Mouse (Mus musculus) forebrain, embryonic 11.5 days (tissue): ENCODE measurements around the gene Cbl. TPM values are rescaled to one million over a fixed set of nuclear protein-coding genes. Genes with fewer than 3 reads are reported as not detected.

Experiments
- ATAC-seq: fragments of 200-750 bp; cut with Nextera tagmentation; replicated peaks from 2 replicates; pipeline ENCODE4 v1.8.0; 2017; ENCODE audit warnings: moderate TSS enrichment; ENCODE audit not compliant: low FRiP score
- DNase-seq: peaks from one replicate; pipeline ENCODE4 v3.0.0-alpha.2; 2017; ENCODE audit warnings: low spot score
- H3K27ac ChIP-seq: fragments of 300-500 bp; sonication (generic); 2 replicates; pipeline ENCODE4 v1.5.1; 2014; ENCODE audit warnings: low read depth, low read length
- H3K27me3 ChIP-seq: fragments of 300-500 bp; sonication (generic); 2 replicates; pipeline ENCODE4 v1.6.1; 2014; ENCODE audit warnings: mild to moderate bottlenecking, low read length, mixed read lengths; ENCODE audit not compliant: control insufficient read depth, insufficient read depth
- H3K36me3 ChIP-seq: fragments of 300-500 bp; sonication (generic); 2 replicates; pipeline ENCODE4 v1.6.1; 2014; ENCODE audit warnings: mild to moderate bottlenecking, low read length, moderate library complexity, mixed read lengths; ENCODE audit not compliant: control insufficient read depth, insufficient read depth
- H3K4me1 ChIP-seq: fragments of 300-500 bp; sonication (generic); replicated peaks from 2 replicates; pipeline ENCODE4 v1.6.1; 2014; ENCODE audit warnings: low read length, mixed read lengths; ENCODE audit not compliant: control insufficient read depth, insufficient read depth
- H3K4me2 ChIP-seq: fragments of 300-500 bp; sonication (generic); 2 replicates; pipeline ENCODE4 v1.6.1; 2014; ENCODE audit warnings: low read depth, mild to moderate bottlenecking, low read length, moderate library complexity, mixed read lengths; ENCODE audit not compliant: severe bottlenecking
- H3K4me3 ChIP-seq: fragments of 300-500 bp; sonication (generic); 2 replicates; pipeline ENCODE4 v1.5.1; 2014; ENCODE audit warnings: low read depth, low read length
- H3K9ac ChIP-seq: fragments of 300-500 bp; sonication (generic); 2 replicates; pipeline ENCODE4 v1.6.1; 2014; ENCODE audit warnings: low read length
- H3K9me3 ChIP-seq: fragments of 300-500 bp; sonication (generic); 2 replicates; pipeline ENCODE4 v1.6.1; 2016; ENCODE audit warnings: low read length, mixed read lengths; ENCODE audit not compliant: control insufficient read depth
- WGBS: fragments of 180-500 bp; shearing (Covaris S2); extraction: QIAGEN DNeasy Blood & Tissue Kit; methylation state at CpG from one replicate; pipeline ENCODE4 v1.1.7; 2014; 5-methylcytosine and 5-hydroxymethylcytosine counted together
- polyA plus RNA-seq: library from polyadenylated mRNA; unstranded; fragments of >200 nt; fragmentation: Nextera tagmentation; extraction: Ambion mirVana; gene quantifications from 2 replicates; pipeline ENCODE4 v1.2.1, GENCODE M21; 2014

The Cbl gene
- polyA plus RNA-seq, 1 experiment from 2014 or later = 25.9 TPM

DNA sequence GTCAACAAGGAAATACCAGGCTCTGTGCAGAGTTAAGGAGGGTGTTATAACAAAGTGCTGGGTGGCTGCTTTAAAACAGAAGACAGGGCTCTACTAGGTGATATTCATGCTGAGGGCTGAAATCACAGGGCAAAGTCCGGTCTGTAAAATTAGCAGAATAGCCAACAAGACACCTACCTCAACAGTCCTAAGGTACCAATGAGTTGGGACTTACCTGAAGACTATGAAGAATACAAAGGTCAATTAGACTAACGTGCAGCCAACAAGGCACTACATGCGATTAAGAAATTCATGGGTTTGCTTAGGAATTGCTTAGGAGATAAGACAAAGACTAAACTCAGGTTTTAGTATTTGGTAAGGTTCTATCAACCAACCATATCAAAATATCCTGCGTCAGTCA lies 24.4 kb downstream of the Cbl start:
- WGBS = 98% methylated on average over 4 of the region's 4 CpGs
- peaks cover 3% of the 10 kb centered on the region; the same call in 1 of the 2 replicates for H3K9me3 ChIP-seq
- H3K4me1 ChIP-seq = no peaks in the 10 kb centered on the region
- H3K27me3 ChIP-seq = no peaks in the 10 kb centered on the region
- peaks cover 4% of the 10 kb centered on the region; the same call in 1 of the 2 replicates for H3K36me3 ChIP-seq
- H3K9ac ChIP-seq = no peak overlapping the region
- DNase-seq (no peak), ATAC-seq (no peak)
- H3K27ac ChIP-seq = no peak overlapping the region
- no peak overlapping the region for H3K4me2 ChIP-seq
- H3K4me3 ChIP-seq = no peak overlapping the region

DNA sequence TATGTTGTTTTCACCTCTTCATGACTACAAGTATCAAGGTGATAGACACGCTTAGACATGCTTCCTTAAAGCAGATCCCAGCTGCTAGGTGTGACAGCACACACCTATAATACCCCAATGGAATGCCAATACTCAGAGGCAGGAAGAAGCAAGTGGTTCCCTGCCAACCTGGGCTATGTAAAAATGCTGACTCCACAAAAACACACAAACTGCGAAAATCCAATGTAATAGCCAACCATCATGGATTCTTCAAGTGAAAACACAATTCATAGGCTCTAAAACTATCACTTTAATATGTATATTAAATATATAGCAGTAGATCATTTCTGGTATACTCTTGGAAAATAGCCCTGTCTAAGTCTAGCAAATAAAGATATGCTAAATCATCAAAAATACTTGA lies 26.0 kb downstream of the Cbl start:
- no peak overlapping the region for H3K4me3 ChIP-seq
- H3K4me2 ChIP-seq = no peak overlapping the region
- WGBS = 90% methylated on average over 2 of the region's 2 CpGs
- no peak for DNase-seq
- no peak overlapping the region for H3K27ac ChIP-seq
- H3K27me3 ChIP-seq = no peaks in the 10 kb centered on the region
- H3K4me1 ChIP-seq = no peaks in the 10 kb centered on the region
- no peak overlapping the region for H3K9ac ChIP-seq
- peaks cover 4% of the 10 kb centered on the region; the same call in 1 of the 2 replicates for H3K36me3 ChIP-seq
- no peak for ATAC-seq
- H3K9me3 ChIP-seq = peaks cover 3% of the 10 kb centered on the region; the same call in 1 of the 2 replicates

DNA sequence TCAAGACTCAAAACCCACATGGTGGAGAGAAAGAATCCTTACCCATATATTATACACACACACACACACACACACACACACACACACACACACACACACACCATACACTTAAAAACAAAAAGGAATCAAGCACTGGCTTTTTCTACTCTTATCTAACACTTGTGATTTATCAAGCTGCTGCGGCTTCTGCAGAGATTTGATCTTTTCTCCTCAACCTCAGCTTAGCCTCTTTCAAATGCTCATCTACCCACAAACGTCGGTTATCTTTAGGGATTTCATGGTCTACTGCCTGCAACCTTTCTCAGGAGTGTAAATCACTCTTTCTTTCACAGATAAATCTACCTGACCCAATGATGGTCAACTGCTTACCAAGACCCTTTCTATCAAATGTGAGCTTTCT lies 33.4 kb downstream of the Cbl start:
- Histone ChIP-seq H3K27me3 (no peaks in the 10 kb centered on the region), H3K9me3 (no peaks in the 10 kb centered on the region), H3K4me3 (no peak overlapping the region), H3K36me3 (no peaks in the 10 kb centered on the region), H3K9ac (no peak overlapping the region), H3K27ac (no peak overlapping the region), H3K4me2 (no peak overlapping the region), H3K4me1 (no peaks in the 10 kb centered on the region)
- DNase-seq = no peak
- ATAC-seq = no peak
- WGBS = 88% methylated on average over 3 of the region's 3 CpGs

DNA sequence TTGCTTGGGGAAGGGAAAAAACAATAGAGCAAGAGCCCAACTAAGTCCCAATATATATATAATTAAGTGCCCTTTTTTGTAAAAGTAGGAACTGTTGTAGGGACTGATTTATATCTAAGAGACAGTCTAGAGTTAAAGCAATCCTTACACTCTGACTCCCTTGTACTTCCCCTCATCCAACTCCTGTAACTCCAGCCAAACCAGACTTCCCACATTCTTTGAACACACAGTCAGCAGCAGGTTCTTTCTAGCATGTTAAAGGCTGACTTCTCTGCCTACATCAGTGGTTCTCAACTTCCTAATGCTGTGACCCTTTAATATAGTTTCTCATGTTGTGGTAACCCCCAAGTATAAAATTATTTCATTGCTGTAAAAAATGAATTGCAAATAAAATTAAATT lies 34.3 kb downstream of the Cbl start:
- Histone ChIP-seq H3K9ac (no peak overlapping the region), H3K4me1 (no peaks in the 10 kb centered on the region), H3K27ac (no peak overlapping the region), H3K36me3 (no peaks in the 10 kb centered on the region), H3K4me2 (no peak overlapping the region), H3K4me3 (no peak overlapping the region), H3K9me3 (no peaks in the 10 kb centered on the region), H3K27me3 (no peaks in the 10 kb centered on the region)
- DNase-seq (no peak), ATAC-seq (no peak)

DNA sequence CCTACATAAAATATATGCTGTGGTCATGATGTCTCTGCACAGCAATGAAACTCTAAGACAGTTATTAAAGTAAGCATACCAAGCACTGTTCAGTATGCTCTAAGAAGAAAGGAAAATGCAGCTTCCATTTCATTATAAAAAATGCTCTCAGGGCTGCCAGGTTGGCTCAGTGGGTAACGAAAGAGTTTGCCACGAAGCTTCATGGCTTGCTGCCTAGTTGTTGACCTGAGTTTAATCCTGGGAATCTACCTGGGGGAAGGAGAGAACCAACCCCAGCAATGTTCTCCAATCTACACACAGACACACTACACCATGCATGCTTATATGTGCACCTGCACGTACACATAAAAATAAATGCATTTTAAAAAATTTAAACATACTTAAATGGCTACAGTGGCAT lies 34.7 kb downstream of the Cbl start:
- Histone ChIP-seq H3K36me3 (no peaks in the 10 kb centered on the region), H3K27me3 (no peaks in the 10 kb centered on the region), H3K4me2 (no peak overlapping the region), H3K9me3 (no peaks in the 10 kb centered on the region), H3K4me3 (no peak overlapping the region), H3K4me1 (no peaks in the 10 kb centered on the region), H3K9ac (no peak overlapping the region), H3K27ac (no peak overlapping the region)
- no peak for ATAC-seq
- no peak for DNase-seq
- WGBS = 94% methylated on average over 3 of the region's 3 CpGs

DNA sequence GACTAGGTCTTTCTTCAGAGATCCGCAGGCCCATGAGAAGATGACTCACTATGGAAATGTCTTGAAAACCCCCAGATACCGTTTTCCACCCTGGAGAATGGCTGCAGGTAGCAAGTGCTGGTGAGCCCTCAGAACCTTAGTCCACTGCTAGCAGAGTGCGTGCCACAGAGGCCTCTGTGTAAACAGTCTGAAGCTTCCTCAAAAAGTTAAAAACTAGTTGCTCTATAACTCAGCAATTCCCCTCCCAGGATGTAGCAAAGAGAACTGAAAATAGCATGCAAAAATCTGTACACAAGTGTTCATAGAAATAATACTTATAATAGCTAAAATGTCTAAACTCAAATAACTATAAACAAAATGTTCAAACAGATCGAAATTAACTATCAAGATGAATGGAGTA lies 37.5 kb downstream of the Cbl start:
- Histone ChIP-seq H3K9ac (no peak overlapping the region), H3K4me2 (no peak overlapping the region), H3K4me1 (no peaks in the 10 kb centered on the region), H3K36me3 (no peaks in the 10 kb centered on the region), H3K27ac (no peak overlapping the region), H3K9me3 (no peaks in the 10 kb centered on the region), H3K27me3 (no peaks in the 10 kb centered on the region), H3K4me3 (no peak overlapping the region)
- ATAC-seq (no peak), DNase-seq (no peak)
- 93% methylated on average over 4 of the region's 4 CpGs for WGBS

DNA sequence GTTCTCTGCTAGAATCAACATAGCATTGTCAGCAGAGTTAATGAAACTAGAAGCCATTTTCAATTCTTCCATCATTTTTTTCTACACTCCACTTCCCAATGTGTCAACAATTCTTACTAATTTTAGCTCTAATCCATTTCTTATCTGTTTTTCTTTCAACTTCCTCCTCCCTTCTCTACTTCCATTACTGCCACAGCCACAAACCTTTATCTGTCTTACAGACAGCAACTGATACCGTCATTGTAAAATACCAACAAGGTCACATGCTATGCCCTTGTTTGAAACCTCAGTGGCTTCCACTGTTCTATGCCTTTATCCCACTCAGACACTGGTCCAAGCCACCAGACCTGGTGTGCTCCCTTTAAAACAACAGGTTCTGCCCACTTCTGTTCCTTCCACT lies 39.8 kb downstream of the Cbl start:
- Histone ChIP-seq H3K4me1 (no peaks in the 10 kb centered on the region), H3K27ac (no peak overlapping the region), H3K27me3 (no peaks in the 10 kb centered on the region), H3K36me3 (no peaks in the 10 kb centered on the region), H3K9ac (no peak overlapping the region), H3K4me3 (no peak overlapping the region), H3K9me3 (no peaks in the 10 kb centered on the region), H3K4me2 (no peak overlapping the region)
- ATAC-seq (no peak), DNase-seq (no peak)
- WGBS = 95% methylated on average over 1 of the region's 1 CpGs

DNA sequence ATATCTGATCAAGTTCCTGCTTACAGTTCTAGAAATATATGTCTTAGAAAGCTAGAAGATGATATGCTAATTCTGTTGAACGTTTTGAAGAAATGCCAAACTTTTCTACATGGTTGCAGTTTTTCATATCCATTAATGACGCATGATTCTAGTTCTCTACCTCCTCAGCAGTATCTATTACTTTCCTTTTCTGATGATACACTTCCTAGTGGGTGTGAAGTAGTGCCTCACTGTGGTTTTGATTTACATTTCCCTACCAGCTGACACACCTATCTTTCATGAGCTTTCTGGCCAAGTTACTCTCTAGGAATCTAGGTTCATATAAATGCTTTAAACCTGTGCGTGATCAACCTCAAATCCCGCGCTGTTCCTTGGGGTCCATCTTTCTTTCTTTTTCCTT lies 41.1 kb downstream of the Cbl start:
- Histone ChIP-seq H3K9ac (no peak overlapping the region), H3K27me3 (no peaks in the 10 kb centered on the region), H3K4me2 (no peak overlapping the region), H3K36me3 (no peaks in the 10 kb centered on the region), H3K4me1 (no peaks in the 10 kb centered on the region), H3K27ac (no peak overlapping the region), H3K4me3 (no peak overlapping the region), H3K9me3 (no peaks in the 10 kb centered on the region)
- WGBS = 95% methylated on average over 5 of the region's 5 CpGs
- no peak for DNase-seq
- ATAC-seq = no peak

- Histone ChIP-seq H3K4me2 (no peak overlapping the region), H3K4me3 (no peak overlapping the region), H3K36me3 (no peaks in the 10 kb centered on the region), H3K4me1 (no peaks in the 10 kb centered on the region), H3K27ac (no peak overlapping the region), H3K9ac (no peak overlapping the region), H3K9me3 (no peaks in the 10 kb centered on the region), H3K27me3 (no peaks in the 10 kb centered on the region)
- DNase-seq = no peak
- 94% methylated on average over 3 of the region's 3 CpGs for WGBS
- ATAC-seq = no peak
These were observed 41.5 kb downstream of the Cbl start for GRCm38 (mm10) chr9:44192312-44192711.
